Mouse (Mus musculus) small intestine, adult 2 months (tissue): ENCODE data around the gene Ubr4.

Source experiments
- CTCF ChIP-seq: fragments of 200-500 bp; IDR thresholded peaks from 2 replicates; pipeline ENCODE4 v1.5.1; 2012; ENCODE audit warnings: low read depth, mild to moderate bottlenecking, control low read depth, inconsistent platforms, low read length, moderate library complexity, mixed read lengths; ENCODE audit not compliant: insufficient replicate concordance, insufficient read length; ENCODE audit errors: extremely low read depth
- POLR2A ChIP-seq: fragments of 200-500 bp; IDR thresholded peaks from 2 replicates; pipeline ENCODE4 v1.6.1; 2012; ENCODE audit warnings: low read depth, mild to moderate bottlenecking, control low read depth, inconsistent platforms, low read length, moderate library complexity

DNA sequence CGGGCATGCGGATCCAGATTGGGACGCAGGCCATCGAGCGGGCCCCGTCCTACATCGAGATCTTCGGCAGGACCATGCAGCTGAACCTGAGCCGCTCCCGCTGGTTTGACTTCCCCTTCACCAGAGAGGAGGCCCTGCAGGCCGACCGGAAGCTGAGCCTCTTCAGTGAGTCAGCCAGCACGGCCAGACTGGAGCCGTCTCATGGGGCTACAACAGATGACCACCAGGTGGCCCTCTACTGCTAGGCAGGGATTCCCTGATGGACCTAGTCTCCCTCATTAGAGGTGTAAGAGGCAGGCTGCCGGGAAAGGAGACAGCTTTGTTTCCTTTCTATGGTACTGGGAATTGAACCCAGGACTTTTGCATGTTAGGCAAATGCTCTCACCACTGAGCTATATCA, 77.8 kb downstream of the Ubr4 start:
- TF ChIP-seq POLR2A (no peak), CTCF (peak; percentile 68; the same call in 1 of the 2 replicates)
